Mouse (Mus musculus) erythroblast, embryonic 14.5 days (primary cell): ENCODE data around the gene Lrrc75a.

ENCODE experiments used
- GATA1 ChIP-seq: IDR thresholded peaks from 2 replicates; pipeline ENCODE4 v1.6.1; 2012; ENCODE audit warnings: low read length, inconsistent platforms, mixed read lengths
- TAL1 ChIP-seq: IDR thresholded peaks from 3 replicates; pipeline ENCODE4 v1.6.1; 2012; ENCODE audit warnings: low read length, inconsistent platforms, mixed read lengths

DNA sequence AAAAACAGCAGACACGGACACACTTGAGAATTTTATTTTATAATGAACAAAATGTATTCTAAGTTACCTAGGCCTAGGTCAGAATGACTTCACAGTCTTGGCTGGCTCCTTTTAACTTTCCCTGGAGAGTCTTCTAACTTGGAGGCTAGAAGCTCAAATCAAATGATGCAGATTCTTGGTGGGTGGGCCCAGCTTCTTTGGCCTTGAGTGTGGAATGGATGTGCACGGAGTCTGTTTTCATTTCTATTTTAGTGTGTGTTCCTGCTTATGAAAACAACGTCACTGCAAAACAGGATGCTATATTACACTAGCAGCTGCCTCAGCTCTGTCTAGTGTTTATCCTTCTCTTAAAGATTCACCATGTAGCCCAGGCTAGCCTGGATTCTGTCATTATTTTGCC is 12.9 kb downstream of the Lrrc75a start:
- TF ChIP-seq TAL1 (no peak), GATA1 (no peak)
